Mouse (Mus musculus) E14TG2a.4 (cell line): Measurements from ENCODE around the gene Nedd9.

Experiments
- CTCF ChIP-seq: conservative IDR thresholded peaks from 2 replicates; pipeline ENCODE4 v1.5.1; 2014; ENCODE audit warnings: low read length
- NANOG ChIP-seq: IDR thresholded peaks from 2 replicates; pipeline ENCODE4 v1.6.1; 2014; ENCODE audit warnings: borderline replicate concordance, low read length, mixed read lengths
- POU5F1 ChIP-seq: IDR thresholded peaks from 2 replicates; pipeline ENCODE4 v1.6.1; 2014; ENCODE audit warnings: low read length, borderline replicate concordance

GRCm38 (mm10) chr13:41405009-41405408 is 82.2 kb downstream of the Nedd9 start:
- TF ChIP-seq CTCF (no peak), NANOG (no peak), POU5F1 (no peak)
